Mouse (Mus musculus): ENCODE measurements at regions not wholly inside any gene's neighbourhood (a gene's known extent, or its start where the extent isn't known, plus 50 kb on each side); places are given as distances from the start of the nearest gene placed in this dataset.

DNA sequence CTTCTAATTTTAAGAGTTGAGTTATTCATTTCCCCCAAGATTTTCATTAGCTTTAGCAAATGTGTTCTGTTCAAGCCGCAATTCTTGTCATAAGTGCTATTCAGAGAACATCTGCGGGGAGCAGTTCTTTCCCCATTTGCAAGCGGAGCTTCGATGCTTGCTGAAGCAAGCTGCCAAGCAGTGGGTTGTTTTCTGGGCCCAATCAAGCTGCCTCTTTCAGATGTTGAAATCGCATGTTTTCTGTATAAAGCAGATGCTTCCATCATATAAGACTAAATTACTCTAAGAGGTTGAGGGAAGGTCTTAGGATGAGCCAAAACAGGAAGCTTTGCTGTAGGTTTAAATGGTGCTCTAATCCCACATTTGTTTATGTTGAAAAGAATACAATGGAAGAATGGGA is 547.4 kb downstream of the Abca13 start:
- DNase-seq, result no peak

- no peak for DNase-seq
These were observed 588.6 kb downstream of the Abca13 start for GRCm38 (mm10) chr11:9780240-9780901.

DNA sequence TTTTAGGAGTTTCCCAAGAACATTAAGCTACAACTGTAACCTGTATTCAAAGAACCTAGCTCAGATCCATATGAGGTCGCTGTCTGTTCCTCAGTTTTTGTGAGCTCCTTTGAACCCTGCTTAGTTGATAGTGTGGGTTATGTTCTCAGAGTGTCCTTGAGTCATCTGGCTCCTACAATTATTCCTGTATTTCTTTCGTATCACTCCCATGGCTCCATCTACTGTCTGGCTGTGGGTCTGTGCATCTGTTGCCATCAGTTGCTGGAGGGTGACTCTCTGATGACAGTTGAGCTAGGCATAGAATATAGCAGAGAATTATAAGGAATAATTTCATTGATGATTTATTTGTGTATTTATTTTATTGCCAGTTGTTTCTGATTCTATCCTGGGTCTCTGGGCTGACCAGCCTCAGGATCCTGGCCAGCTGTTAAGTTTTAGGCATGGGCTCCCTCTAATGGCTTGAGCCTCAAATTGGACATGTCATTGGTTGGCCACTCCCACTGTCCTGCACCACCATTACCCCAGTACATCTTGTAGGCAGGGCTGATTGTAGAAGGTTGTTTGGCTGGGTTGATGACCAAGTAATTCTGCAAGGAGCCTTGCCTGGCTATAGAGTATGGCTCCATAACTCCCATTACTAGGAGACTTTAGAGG is 601.6 kb downstream of the Abca13 start:
- no peak for DNase-seq

GRCm38 (mm10) chr11:9839636-9840035 is 647.9 kb downstream of the Abca13 start:
- DNase-seq, result peak; percentile 42 to 47

GRCm38 (mm10) chr11:9868454-9869130 is 676.9 kb downstream of the Abca13 start:
- no peak for DNase-seq
